Mouse (Mus musculus): ENCODE measurements at regions not wholly inside any gene's neighbourhood (a gene's known extent, or its start where the extent isn't known, plus 50 kb on each side); places are given as distances from the start of the nearest gene placed in this dataset.

DNA sequence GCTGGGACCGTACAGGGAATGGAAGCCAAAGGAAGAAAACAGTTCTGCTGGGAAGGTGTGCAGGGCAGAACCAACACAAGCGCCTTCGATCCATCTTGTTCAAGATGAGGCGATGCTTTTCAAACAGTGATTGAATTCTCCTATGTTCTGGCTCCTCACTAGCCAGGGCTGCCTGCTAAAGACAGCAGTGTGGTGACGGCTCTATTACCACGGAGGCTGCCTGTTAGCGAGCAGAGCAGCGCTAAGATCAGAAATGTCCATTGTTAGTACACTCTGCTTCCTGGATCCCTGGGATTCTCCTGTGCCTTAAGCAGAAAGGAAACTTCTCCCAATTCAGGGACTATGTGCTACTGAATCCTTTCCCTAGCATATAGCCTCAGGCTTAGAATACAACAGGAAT is 629.0 kb downstream of the Cdk5rap2 start:
- 0 out of 2 replicates have a peak overlapping the region, but pooled peaks have one; percentile 7 for H3K4me2 ChIP-seq (ENCODE audit: low read length)
- H3K9ac ChIP-seq (ENCODE audit: low read depth, low read length), result no peak overlapping the region
- H3K9me3 ChIP-seq (ENCODE audit: control insufficient read depth, low read length), result no peaks in the 10 kb centered on the region
- no peaks in the 10 kb centered on the region for H3K4me1 ChIP-seq (ENCODE audit: control insufficient read depth, insufficient read depth, low read depth, low read length)
- no peak overlapping the region for H3K27ac ChIP-seq (ENCODE audit: low read depth, low read length)
- 0 out of 2 replicates have a peak, but pooled peaks have one; percentile 58 for ATAC-seq
- WGBS, result 57% methylated on average over 8 of the region's 8 CpGs
- no peaks in the 10 kb centered on the region for H3K36me3 ChIP-seq (ENCODE audit: control insufficient read depth, insufficient read depth, low read length)
- no peaks in the 10 kb centered on the region for H3K27me3 ChIP-seq (replicated peaks; ENCODE audit: control insufficient read depth, insufficient read depth, low read length)
- H3K4me3 ChIP-seq (ENCODE audit: low read length), result no peak overlapping the region

DNA sequence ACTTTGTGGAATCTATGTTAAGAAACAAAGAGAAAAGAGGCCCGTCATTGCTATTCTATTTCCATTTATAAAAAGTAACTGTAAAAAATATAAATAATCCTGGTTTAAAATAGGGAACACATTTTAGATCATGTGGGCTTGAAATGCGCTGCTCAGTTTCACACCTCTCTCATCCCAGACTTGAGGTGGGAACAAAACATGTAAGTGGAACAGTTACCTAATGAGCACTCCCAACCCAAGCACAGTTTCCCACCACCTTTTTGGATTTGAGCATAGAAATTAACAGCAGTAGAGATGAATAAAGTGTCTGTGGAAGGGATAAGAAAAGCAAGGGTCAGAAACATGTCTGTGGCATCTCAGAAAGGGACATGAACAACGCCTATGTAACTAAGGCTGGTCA is 648.4 kb downstream of the Cdk5rap2 start:
- no peak overlapping the region for H3K9ac ChIP-seq (ENCODE audit: low read depth, low read length)
- H3K4me1 ChIP-seq (ENCODE audit: control insufficient read depth, insufficient read depth, low read depth, low read length), result no peaks in the 10 kb centered on the region
- no peak overlapping the region for H3K27ac ChIP-seq (ENCODE audit: low read depth, low read length)
- no peaks in the 10 kb centered on the region for H3K27me3 ChIP-seq (replicated peaks; ENCODE audit: control insufficient read depth, insufficient read depth, low read length)
- H3K36me3 ChIP-seq (ENCODE audit: control insufficient read depth, insufficient read depth, low read length), result no peaks in the 10 kb centered on the region
- no peak overlapping the region for H3K4me3 ChIP-seq (ENCODE audit: low read length)
- 89% methylated on average over 3 of the region's 3 CpGs for WGBS
- H3K9me3 ChIP-seq (ENCODE audit: control insufficient read depth, low read length), result no peaks in the 10 kb centered on the region
- no peak for ATAC-seq
- no peak overlapping the region for H3K4me2 ChIP-seq (ENCODE audit: low read length)

DNA sequence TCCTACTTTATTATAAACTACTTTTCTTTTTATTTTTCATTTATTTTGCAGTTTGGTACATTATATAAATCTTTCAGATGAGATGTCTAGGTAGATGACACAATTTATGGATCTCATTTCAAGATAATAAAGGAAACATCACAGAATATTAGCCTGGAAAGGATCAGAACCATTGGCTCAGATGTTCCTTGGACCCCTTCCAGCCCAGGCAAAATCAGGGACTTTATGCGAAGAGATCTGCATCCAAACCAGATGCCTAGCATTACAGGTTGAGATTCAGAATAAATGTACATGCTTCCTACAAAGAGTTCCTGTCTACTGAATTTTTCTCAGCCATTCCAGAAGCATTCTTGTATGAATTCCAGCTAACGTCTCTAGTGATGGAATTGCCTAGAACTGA is 650.6 kb downstream of the Cdk5rap2 start:
- Histone ChIP-seq H3K9ac (ENCODE audit: low read depth, low read length) (no peak overlapping the region), H3K27me3 (replicated peaks; ENCODE audit: control insufficient read depth, insufficient read depth, low read length) (no peaks in the 10 kb centered on the region), H3K4me3 (ENCODE audit: low read length) (no peak overlapping the region), H3K27ac (ENCODE audit: low read depth, low read length) (no peak overlapping the region), H3K36me3 (ENCODE audit: control insufficient read depth, insufficient read depth, low read length) (no peaks in the 10 kb centered on the region), H3K4me1 (ENCODE audit: control insufficient read depth, insufficient read depth, low read depth, low read length) (no peaks in the 10 kb centered on the region), H3K9me3 (ENCODE audit: control insufficient read depth, low read length) (no peaks in the 10 kb centered on the region), H3K4me2 (ENCODE audit: low read length) (no peak overlapping the region)
- 83% methylated on average over 2 of the region's 2 CpGs for WGBS
- no peak for ATAC-seq

DNA sequence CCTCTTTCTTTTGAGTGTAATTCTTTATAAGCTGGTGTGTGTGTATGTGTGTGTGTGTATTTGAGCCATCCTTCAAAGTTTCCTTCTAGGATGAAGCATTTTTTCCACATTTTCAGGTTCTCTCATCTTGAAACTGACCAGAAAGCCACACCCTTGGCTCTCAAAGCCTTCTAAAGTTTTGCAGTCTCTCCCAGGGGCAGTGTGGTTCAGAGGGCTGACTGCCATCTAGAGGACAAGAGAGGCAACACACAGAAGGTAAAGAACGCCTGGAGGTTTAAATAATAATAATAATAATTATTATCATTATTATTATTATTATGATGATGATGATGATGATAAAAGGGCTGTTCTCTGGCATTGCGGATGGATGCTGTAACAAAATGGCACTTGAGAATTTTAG is 655.7 kb downstream of the Cdk5rap2 start:
- no peak overlapping the region for H3K9ac ChIP-seq (ENCODE audit: low read depth, low read length)
- 68% methylated on average over 2 of the region's 2 CpGs for WGBS
- no peak overlapping the region for H3K4me2 ChIP-seq (ENCODE audit: low read length)
- H3K36me3 ChIP-seq (ENCODE audit: control insufficient read depth, insufficient read depth, low read length), result no peaks in the 10 kb centered on the region
- H3K4me3 ChIP-seq (ENCODE audit: low read length), result no peak overlapping the region
- no peaks in the 10 kb centered on the region for H3K4me1 ChIP-seq (ENCODE audit: control insufficient read depth, insufficient read depth, low read depth, low read length)
- ATAC-seq, result no peak
- no peaks in the 10 kb centered on the region for H3K27me3 ChIP-seq (replicated peaks; ENCODE audit: control insufficient read depth, insufficient read depth, low read length)
- no peak overlapping the region for H3K27ac ChIP-seq (ENCODE audit: low read depth, low read length)
- H3K9me3 ChIP-seq (ENCODE audit: control insufficient read depth, low read length), result no peaks in the 10 kb centered on the region

DNA sequence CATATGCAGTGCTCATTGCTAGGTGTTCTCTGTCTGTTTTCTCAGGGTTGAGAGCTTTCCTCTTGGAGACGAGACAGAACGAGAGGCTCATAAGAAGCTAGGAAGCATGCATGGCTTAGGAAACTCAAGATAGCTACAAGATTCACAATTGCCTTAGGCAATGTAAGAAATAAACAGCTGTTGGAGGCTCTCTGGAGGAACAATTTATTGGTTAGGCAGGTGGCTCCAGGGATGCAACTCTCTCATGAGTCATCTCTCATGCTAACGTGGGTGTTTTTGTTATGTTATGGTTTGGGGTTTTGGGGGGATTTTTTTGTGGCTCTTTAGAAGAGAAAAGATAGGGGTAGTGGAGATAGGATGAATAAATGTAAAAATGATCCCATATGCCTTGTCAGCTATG is 657.2 kb downstream of the Cdk5rap2 start:
- WGBS, result 83% methylated on average over 3 of the region's 3 CpGs
- Histone ChIP-seq H3K27me3 (replicated peaks; ENCODE audit: control insufficient read depth, insufficient read depth, low read length) (no peaks in the 10 kb centered on the region), H3K36me3 (ENCODE audit: control insufficient read depth, insufficient read depth, low read length) (no peaks in the 10 kb centered on the region), H3K9me3 (ENCODE audit: control insufficient read depth, low read length) (no peaks in the 10 kb centered on the region), H3K4me2 (ENCODE audit: low read length) (no peak overlapping the region), H3K4me1 (ENCODE audit: control insufficient read depth, insufficient read depth, low read depth, low read length) (no peaks in the 10 kb centered on the region), H3K9ac (ENCODE audit: low read depth, low read length) (no peak overlapping the region), H3K27ac (ENCODE audit: low read depth, low read length) (no peak overlapping the region), H3K4me3 (ENCODE audit: low read length) (no peak overlapping the region)
- ATAC-seq, result no peak

DNA sequence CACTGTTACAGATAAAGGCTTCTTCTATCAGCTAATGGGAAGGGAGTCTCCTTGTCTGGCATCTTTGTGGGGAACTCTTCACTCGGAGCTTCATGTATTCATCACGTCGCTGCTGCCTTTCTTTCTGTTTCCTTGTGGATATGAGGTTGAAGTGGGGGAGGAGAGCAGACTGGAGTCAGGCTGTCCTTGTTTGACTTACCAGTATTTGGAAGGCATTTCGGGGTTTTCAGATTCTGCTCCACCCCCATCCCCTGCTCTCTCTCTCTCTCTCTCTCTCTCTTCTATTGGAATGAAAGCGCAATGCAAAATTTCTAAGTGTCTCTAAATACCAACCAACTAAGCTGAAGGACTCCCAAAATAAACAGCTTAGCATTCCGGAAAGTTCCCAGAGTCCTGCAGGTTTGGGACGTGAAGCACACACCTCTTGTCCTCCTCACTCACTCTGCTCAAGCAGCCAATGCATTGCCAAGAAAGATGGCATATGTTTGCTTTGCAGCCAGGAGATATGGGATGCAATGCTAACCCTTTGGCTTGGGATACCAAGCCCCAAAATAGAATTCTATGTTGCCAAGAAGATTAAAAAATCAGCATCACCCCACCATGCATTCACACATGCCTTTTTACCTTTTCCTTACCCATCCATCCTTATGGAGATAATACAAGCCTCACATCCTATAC is 670.3 kb downstream of the Cdk5rap2 start:
- Histone ChIP-seq H3K36me3 (ENCODE audit: control insufficient read depth, insufficient read depth, low read length) (no peaks in the 10 kb centered on the region), H3K27ac (ENCODE audit: low read depth, low read length) (no peak overlapping the region), H3K27me3 (replicated peaks; ENCODE audit: control insufficient read depth, insufficient read depth, low read length) (no peaks in the 10 kb centered on the region), H3K4me2 (ENCODE audit: low read length) (no peak overlapping the region), H3K9ac (ENCODE audit: low read depth, low read length) (no peak overlapping the region), H3K4me1 (ENCODE audit: control insufficient read depth, insufficient read depth, low read depth, low read length) (no peaks in the 10 kb centered on the region), H3K9me3 (ENCODE audit: control insufficient read depth, low read length) (no peaks in the 10 kb centered on the region), H3K4me3 (ENCODE audit: low read length) (no peak overlapping the region)
- ATAC-seq, result no peak
- 79% methylated on average over 7 of the region's 7 CpGs for WGBS
